Mouse (Mus musculus): ENCODE data around the gene Ranbp10. TPM values are rescaled to one million over a fixed set of nuclear protein-coding genes. Genes with fewer than 3 reads are reported as not detected.

Ranbp10 gene
- polyA plus RNA-seq, 1 experiment from 2014 or later = 11.2 TPM

DNA sequence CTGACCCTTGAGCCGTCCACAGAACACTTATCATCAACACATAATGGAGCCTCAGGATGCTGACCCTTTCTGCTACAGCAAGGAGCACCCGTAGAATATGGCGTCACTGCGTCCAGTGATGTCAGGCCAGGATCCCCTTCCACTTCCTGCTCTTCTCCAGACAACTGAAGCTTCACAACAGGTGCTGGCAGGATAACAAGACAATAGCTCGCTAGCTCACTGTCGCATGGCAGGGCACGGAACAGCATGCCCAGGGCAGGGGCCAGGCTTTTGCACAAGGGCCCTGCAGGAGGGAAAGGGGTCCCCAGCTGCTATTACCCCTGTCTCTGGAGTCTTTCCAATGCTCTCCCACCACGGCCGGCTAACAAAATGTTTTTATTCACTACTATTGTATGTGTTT is 104.3 kb downstream of the Ranbp10 start:
- WGBS = 91% methylated on average over 9 of the region's 9 CpGs
- H3K9ac ChIP-seq (replicated peaks; ENCODE audit: low read length) = no peak overlapping the region
- no peak for ATAC-seq (replicated peaks; ENCODE audit: insufficient number of reproducible peaks, low FRiP score, low TSS enrichment, low read depth)
- H3K27me3 ChIP-seq (ENCODE audit: control insufficient read depth, insufficient read depth, low read length) = no peaks in the 10 kb centered on the region
- no peaks in the 10 kb centered on the region for H3K9me3 ChIP-seq (replicated peaks; ENCODE audit: control insufficient read depth, low read length)
- no peaks in the 10 kb centered on the region for H3K4me1 ChIP-seq (ENCODE audit: control insufficient read depth, insufficient read depth, low read length)
- no peak overlapping the region for H3K4me2 ChIP-seq (ENCODE audit: low read depth, low read length)
- no peak overlapping the region for H3K27ac ChIP-seq (replicated peaks; ENCODE audit: low read depth, low read length)
- no peak overlapping the region for H3K4me3 ChIP-seq (ENCODE audit: low read depth, low read length)
- H3K36me3 ChIP-seq (replicated peaks; ENCODE audit: control insufficient read depth, insufficient read depth, low read depth, low read length) = peaks cover 5% of the 10 kb centered on the region; the same call in 1 of the 2 replicates
- DNase-seq (ENCODE audit: low spot score) = no peak

DNA sequence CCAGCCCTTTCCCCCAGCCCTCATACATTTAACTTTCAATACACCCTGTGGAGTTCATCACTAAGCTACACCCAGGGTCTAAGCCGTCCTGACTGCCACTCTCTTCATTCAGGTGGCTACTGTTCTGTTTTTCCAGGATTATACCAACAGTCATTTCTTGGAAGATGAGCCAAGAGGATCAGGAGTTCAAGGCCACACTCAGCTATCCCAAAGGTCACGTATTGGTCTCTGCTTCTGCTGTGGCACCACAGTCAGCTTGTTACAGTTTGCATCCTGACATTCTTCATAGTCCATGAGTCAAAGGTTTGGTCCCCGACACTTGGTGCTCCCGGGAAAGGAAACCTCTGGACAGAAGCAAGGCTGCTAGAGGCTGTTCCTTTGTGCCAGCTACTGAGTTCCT is 107.5 kb downstream of the Ranbp10 start:
- 81% methylated on average over 4 of the region's 4 CpGs for WGBS
- H3K4me1 ChIP-seq (ENCODE audit: control insufficient read depth, insufficient read depth, low read length) = no peaks in the 10 kb centered on the region
- no peak for DNase-seq (ENCODE audit: low spot score)
- no peak overlapping the region for H3K27ac ChIP-seq (replicated peaks; ENCODE audit: low read depth, low read length)
- no peak overlapping the region for H3K4me2 ChIP-seq (ENCODE audit: low read depth, low read length)
- no peak for ATAC-seq (replicated peaks; ENCODE audit: insufficient number of reproducible peaks, low FRiP score, low TSS enrichment, low read depth)
- H3K27me3 ChIP-seq (ENCODE audit: control insufficient read depth, insufficient read depth, low read length) = no peaks in the 10 kb centered on the region
- H3K9ac ChIP-seq (replicated peaks; ENCODE audit: low read length) = no peak overlapping the region
- H3K9me3 ChIP-seq (replicated peaks; ENCODE audit: control insufficient read depth, low read length) = no peaks in the 10 kb centered on the region
- H3K36me3 ChIP-seq (replicated peaks; ENCODE audit: control insufficient read depth, insufficient read depth, low read depth, low read length) = no peaks in the 10 kb centered on the region
- no peak overlapping the region for H3K4me3 ChIP-seq (ENCODE audit: low read depth, low read length)

Other genes starting within 250 kb of the Ranbp10 start
- gene Ripor1, start 222.1 kb downstream of the Ranbp10 start, polyA plus RNA-seq (2014; fragmentation: Nextera tagmentation; extraction: Ambion mirVana) = 7.3 and 8.7 TPM in 2 replicates
- 116 and 118 TPM in 2 replicates for gene Ctcf, start 190.8 kb downstream of the Ranbp10 start, polyA plus RNA-seq (2014; fragmentation: Nextera tagmentation; extraction: Ambion mirVana)
- gene Agrp, start 190.0 kb downstream of the Ranbp10 start, polyA plus RNA-seq (2014; fragmentation: Nextera tagmentation; extraction: Ambion mirVana) = 1.0 and 1.7 TPM in 2 replicates
- 0.88 and 1.8 TPM in 2 replicates for gene Carmil2, start 141.1 kb downstream of the Ranbp10 start, polyA plus RNA-seq (2014; fragmentation: Nextera tagmentation; extraction: Ambion mirVana)
- gene Acd, start 126.2 kb downstream of the Ranbp10 start, polyA plus RNA-seq (2014; fragmentation: Nextera tagmentation; extraction: Ambion mirVana) = 53.8 and 56.5 TPM in 2 replicates
- gene Pard6a, start 126.2 kb downstream of the Ranbp10 start, polyA plus RNA-seq (2014; fragmentation: Nextera tagmentation; extraction: Ambion mirVana) = 13.2 and 16.3 TPM in 2 replicates
- 0.50 TPM in 1 of 2 replicates, not detected in the other for gene 4933405L10Rik, start 119.7 kb downstream of the Ranbp10 start, polyA plus RNA-seq (2014; fragmentation: Nextera tagmentation; extraction: Ambion mirVana)
- gene Enkd1, start 119.1 kb downstream of the Ranbp10 start, polyA plus RNA-seq (2014; fragmentation: Nextera tagmentation; extraction: Ambion mirVana) = 31.2 and 36.7 TPM in 2 replicates
- 24.5 and 26.6 TPM in 2 replicates for gene Gfod2, start 68.7 kb downstream of the Ranbp10 start, polyA plus RNA-seq (2014; fragmentation: Nextera tagmentation; extraction: Ambion mirVana)
- 0.27 TPM in 1 of 2 replicates, not detected in the other for gene Tsnaxip1, start 381 bp upstream of the Ranbp10 start, polyA plus RNA-seq (2014; fragmentation: Nextera tagmentation; extraction: Ambion mirVana)
- gene Cenpt, start 25.9 kb upstream of the Ranbp10 start, polyA plus RNA-seq (2014; fragmentation: Nextera tagmentation; extraction: Ambion mirVana) = 50.8 and 53.1 TPM in 2 replicates
- gene Thap11, start 27.8 kb upstream of the Ranbp10 start, polyA plus RNA-seq (2014; fragmentation: Nextera tagmentation; extraction: Ambion mirVana) = 67.7 and 72.4 TPM in 2 replicates
- gene Nutf2, start 33.2 kb upstream of the Ranbp10 start, polyA plus RNA-seq (2014; fragmentation: Nextera tagmentation; extraction: Ambion mirVana) = 262 and 323 TPM in 2 replicates
- 31.8 and 35.4 TPM in 2 replicates for gene Edc4, start 53.5 kb upstream of the Ranbp10 start, polyA plus RNA-seq (2014; fragmentation: Nextera tagmentation; extraction: Ambion mirVana)
- 0.38 and 0.52 TPM in 2 replicates for gene Nrn1l, start 66.2 kb upstream of the Ranbp10 start, polyA plus RNA-seq (2014; fragmentation: Nextera tagmentation; extraction: Ambion mirVana)
- 16.8 and 23.1 TPM in 2 replicates for gene Pskh1, start 73.1 kb upstream of the Ranbp10 start, polyA plus RNA-seq (2014; fragmentation: Nextera tagmentation; extraction: Ambion mirVana)
- gene Ctrl, start 106.5 kb upstream of the Ranbp10 start, polyA plus RNA-seq (2014; fragmentation: Nextera tagmentation; extraction: Ambion mirVana) = 0.58 and 0.59 TPM in 2 replicates
- 23.1 and 24.1 TPM in 2 replicates for gene Psmb10, start 111.1 kb upstream of the Ranbp10 start, polyA plus RNA-seq (2014; fragmentation: Nextera tagmentation; extraction: Ambion mirVana)
- 0.84 and 1.1 TPM in 2 replicates for gene Lcat, start 116.0 kb upstream of the Ranbp10 start, polyA plus RNA-seq (2014; fragmentation: Nextera tagmentation; extraction: Ambion mirVana)
- gene Slc12a4, start 138.7 kb upstream of the Ranbp10 start, polyA plus RNA-seq (2014; fragmentation: Nextera tagmentation; extraction: Ambion mirVana) = 16.8 and 19.0 TPM in 2 replicates
- not detected in 2 replicates for gene Dpep3, start 152.1 kb upstream of the Ranbp10 start, polyA plus RNA-seq (2014; fragmentation: Nextera tagmentation; extraction: Ambion mirVana)
- 17.0 and 17.7 TPM in 2 replicates for gene Dus2, start 164.0 kb upstream of the Ranbp10 start, polyA plus RNA-seq (2014; fragmentation: Nextera tagmentation; extraction: Ambion mirVana)
- not detected in 2 replicates for gene Dpep2nb, start 178.6 kb upstream of the Ranbp10 start, polyA plus RNA-seq (2014; fragmentation: Nextera tagmentation; extraction: Ambion mirVana)
- gene Ddx28, start 184.5 kb upstream of the Ranbp10 start, polyA plus RNA-seq (2014; fragmentation: Nextera tagmentation; extraction: Ambion mirVana) = 18.7 and 20.5 TPM in 2 replicates
- gene Nfatc3, start 231.5 kb upstream of the Ranbp10 start, polyA plus RNA-seq (2014; fragmentation: Nextera tagmentation; extraction: Ambion mirVana) = 5.1 and 5.4 TPM in 2 replicates